8 mouse cellular contexts compared by ENCODE assay signal in genomic region chr8:108027561-108028025, GRCm38 (mm10).
A peak's percentile ranks its signal among the peaks of the same experiment; 100 is the strongest.
DNase-seq lines count a peak whose midpoint lies in the region; ATAC-seq lines count a peak whose summit lies in the region.

No protein-coding gene starts in this region.

- 31% methylated on average over 20 of the region's 20 CpGs for WGBS in heart, embryonic 16.5 days
- WGBS in hindbrain, embryonic 14.5 days: 55% methylated on average over 20 of the region's 20 CpGs
- WGBS in neural tube, embryonic 12.5 days: 37% methylated on average over 20 of the region's 20 CpGs

- H3K27me3 ChIP-seq in heart, embryonic 16.5 days (ENCODE audit: control insufficient read depth, insufficient read depth, low read length): no peaks in the 10 kb centered on the region
- no peaks in the 10 kb centered on the region for H3K27me3 ChIP-seq in hindbrain, embryonic 14.5 days (ENCODE audit: control insufficient read depth, insufficient read depth, low read length)
- H3K27me3 ChIP-seq in neural tube, embryonic 12.5 days (replicated peaks): no peaks in the 10 kb centered on the region

- H3K27ac ChIP-seq in heart, embryonic 16.5 days (ENCODE audit: low read length): no peak overlapping the region
- H3K27ac ChIP-seq in hindbrain, embryonic 14.5 days: no peak overlapping the region
- H3K27ac ChIP-seq in neural tube, embryonic 12.5 days: no peak overlapping the region

- no peaks in the 10 kb centered on the region for H3K36me3 ChIP-seq in heart, embryonic 16.5 days (ENCODE audit: control insufficient read depth, insufficient read depth)
- H3K36me3 ChIP-seq in hindbrain, embryonic 14.5 days (replicated peaks; ENCODE audit: control insufficient read depth, insufficient read depth): no peaks in the 10 kb centered on the region
- H3K36me3 ChIP-seq in neural tube, embryonic 12.5 days: no peaks in the 10 kb centered on the region

- H3K9me3 ChIP-seq in heart, embryonic 16.5 days (replicated peaks; ENCODE audit: control insufficient read depth, low read length): no peaks in the 10 kb centered on the region; the same call in 1 of the 2 replicates
- H3K9me3 ChIP-seq in hindbrain, embryonic 14.5 days (ENCODE audit: control insufficient read depth, low read length): no peaks in the 10 kb centered on the region
- no peaks in the 10 kb centered on the region for H3K9me3 ChIP-seq in neural tube, embryonic 12.5 days

- peak overlapping the region; percentile 55 for H3K4me2 ChIP-seq in heart, embryonic 16.5 days (ENCODE audit: low read depth, low read length)
- peak overlapping the region; percentile 35 for H3K4me2 ChIP-seq in hindbrain, embryonic 14.5 days (replicated peaks)
- peak overlapping the region; percentile 44 for H3K4me2 ChIP-seq in neural tube, embryonic 12.5 days (replicated peaks)

- H3K4me3 ChIP-seq in heart, embryonic 16.5 days (ENCODE audit: low read length): peak overlapping the region; percentile 27
- no peak overlapping the region for H3K4me3 ChIP-seq in hindbrain, embryonic 14.5 days (replicated peaks; ENCODE audit: low read length)
- H3K4me3 ChIP-seq in neural tube, embryonic 12.5 days: no peak overlapping the region

- DNase-seq in heart, adult 8-10 months (ENCODE audit: low spot score): no peak
- DNase-seq in embryo, embryonic 10 days (ENCODE audit: low spot score): peak; percentile 83
- no peak for DNase-seq in hindbrain, embryonic 14.5 days (ENCODE audit: low spot score)
- DNase-seq in thymus, postnatal 4 days: no peak
- DNase-seq in right cerebral cortex, postnatal 4 days: no peak

- no peaks in the 10 kb centered on the region for H3K4me1 ChIP-seq in heart, embryonic 16.5 days (ENCODE audit: control insufficient read depth, insufficient read depth, low read length)
- 0 out of 2 replicates have a peak, but pooled peaks cover 6% of the 10 kb centered on the region for H3K4me1 ChIP-seq in hindbrain, embryonic 14.5 days (replicated peaks; ENCODE audit: control insufficient read depth, insufficient read depth, low read length)
- H3K4me1 ChIP-seq in neural tube, embryonic 12.5 days: peaks cover 19% of the 10 kb centered on the region

- H3K9ac ChIP-seq in heart, embryonic 16.5 days (ENCODE audit: low read length): no peak overlapping the region
- no peak overlapping the region for H3K9ac ChIP-seq in hindbrain, embryonic 14.5 days
- H3K9ac ChIP-seq in neural tube, embryonic 12.5 days: no peak overlapping the region

- no peak; the same call in 1 of the 2 replicates for ATAC-seq in heart, embryonic 16.5 days (replicated peaks; ENCODE audit: extremely low read depth, insufficient read depth, low FRiP score)
- ATAC-seq in hindbrain, embryonic 14.5 days (ENCODE audit: low FRiP score): no peak
- no peak for ATAC-seq in neural tube, embryonic 12.5 days (ENCODE audit: low FRiP score, low read depth)
- ATAC-seq in megakaryocyte-erythroid progenitor cell, adult 5-6 weeks (replicated peaks; ENCODE audit: low FRiP score, low TSS enrichment, poor library complexity, severe bottlenecking): no peak
